Mouse (Mus musculus) adrenal gland, postnatal 10 days (tissue): Measurements from ENCODE around the gene Wrb. TPM values are rescaled to one million over a fixed set of nuclear protein-coding genes. Genes with fewer than 3 reads are reported as not detected.
"Not testable (repeated sequence)": the region's sequence is repeated elsewhere in the genome, so short reads cannot be mapped to it uniquely, and the experiment has no call there.

Source experiments
- DNase-seq: peaks from one replicate; pipeline ENCODE4 v3.0.0; 2021; ENCODE audit warnings: mixed read lengths
- long read RNA-seq, 2 experiments: library from polyadenylated mRNA; stranded (forward); transcript quantifications; one replicate each; pipeline ENCODE4 v2.0.0; 2021
- total RNA-seq, 2 experiments: library from RNA; stranded (reverse); gene quantifications; 2 replicates each; pipeline ENCODE4 v1.2.3; 2021

Wrb gene
- 10 to 100 TPM; 21.6 to 25.6 TPM for total RNA-seq
- long read RNA-seq, experiment 1, transcript Wrb-201 (5 exons, 2,495 nt) = major isoform, 27 of 30 reads
- long read RNA-seq, experiment 1, partial matches to known transcripts = 0 of 30 reads
- long read RNA-seq, experiment 1, other reads (novel, unspliced or antisense) = 3 of 30 reads
- long read RNA-seq, experiment 2, transcript Wrb-201 (5 exons, 2,495 nt) = major isoform, 29 of 31 reads
- long read RNA-seq, experiment 2, partial matches to known transcripts = 0 of 31 reads
- long read RNA-seq, experiment 2, other reads (novel, unspliced or antisense) = 0 of 31 reads

DNA sequence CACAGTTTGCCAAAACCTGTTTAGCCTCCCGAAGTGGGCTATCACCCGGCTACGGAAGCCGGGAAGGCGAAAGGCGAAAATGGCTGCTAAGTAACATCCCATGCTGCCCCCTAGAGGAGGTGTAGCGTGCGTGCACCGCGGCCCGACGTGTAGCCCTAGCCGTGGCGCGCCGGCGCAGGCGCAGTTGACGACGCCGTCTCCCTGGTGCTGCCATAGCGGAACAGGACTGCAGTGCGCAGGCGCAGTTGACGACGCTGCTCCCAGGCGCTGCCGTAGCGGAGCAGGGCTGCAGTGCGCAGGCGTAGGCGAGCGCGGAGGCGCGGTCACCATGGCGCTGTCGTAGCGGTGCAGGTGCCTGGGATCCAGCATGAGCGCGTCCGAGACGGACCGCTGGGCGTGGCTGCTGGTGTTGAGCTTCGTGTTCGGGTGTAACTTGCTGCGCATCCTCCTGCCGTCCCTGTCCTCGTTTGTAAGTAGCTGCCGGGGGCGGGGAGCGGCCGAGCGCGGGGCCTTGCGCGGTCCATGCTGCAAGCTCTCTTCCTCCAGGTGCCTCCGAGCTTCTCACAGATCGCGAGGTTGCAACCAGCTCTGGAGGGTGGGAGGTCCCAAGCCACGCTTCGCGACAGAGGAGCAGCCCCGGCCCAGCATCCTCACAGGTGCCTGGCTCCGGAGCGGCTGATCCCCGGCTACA, at the start of gene Wrb:
Gene Wrb, plus strand, starts transcription at position 298 of the 691 bp plus-strand sequence.
- peak; percentile 100 for DNase-seq

DNA sequence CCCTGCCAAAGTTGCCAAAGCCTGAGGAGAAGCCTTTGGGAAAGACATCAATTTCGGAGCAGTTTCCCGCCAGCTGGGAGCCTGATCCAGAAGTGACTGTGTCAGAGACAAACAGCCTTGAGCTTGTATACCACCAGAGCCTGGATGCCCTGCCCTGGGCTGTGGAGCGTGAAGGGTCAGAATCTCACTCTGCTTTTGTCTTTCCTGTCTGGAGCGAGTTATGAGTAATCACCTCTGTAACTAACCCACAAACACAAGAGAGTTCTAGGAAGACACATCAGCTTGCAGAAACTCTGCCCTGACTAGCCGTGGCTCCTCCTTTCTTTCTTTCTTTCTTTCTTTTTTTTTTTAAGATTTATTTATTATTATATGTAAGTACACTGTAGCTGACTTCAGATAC, 49.2 kb upstream of the Wrb start:
- DNase-seq = no peak

DNA sequence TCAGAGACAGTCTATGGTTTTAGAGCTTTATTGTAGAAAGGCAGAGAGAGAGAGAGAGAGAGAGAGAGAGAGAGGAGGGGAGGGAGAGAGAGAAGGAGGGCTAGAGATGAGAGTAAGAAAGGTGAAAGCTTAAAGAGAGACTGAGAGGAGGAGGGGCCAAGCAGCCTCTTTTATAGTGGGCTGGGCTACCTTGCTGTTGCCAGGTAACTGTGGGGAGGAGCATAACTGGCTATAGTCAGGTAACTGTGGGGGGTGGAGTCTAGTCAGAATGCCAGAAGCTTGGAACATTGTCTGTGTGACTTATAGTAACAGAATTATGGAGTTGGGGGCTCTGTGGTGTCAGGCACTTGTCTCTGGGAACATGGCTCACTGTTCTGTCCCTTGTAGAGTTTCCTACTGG, 47.4 kb upstream of the Wrb start:
- not testable (repeated sequence) for DNase-seq

DNA sequence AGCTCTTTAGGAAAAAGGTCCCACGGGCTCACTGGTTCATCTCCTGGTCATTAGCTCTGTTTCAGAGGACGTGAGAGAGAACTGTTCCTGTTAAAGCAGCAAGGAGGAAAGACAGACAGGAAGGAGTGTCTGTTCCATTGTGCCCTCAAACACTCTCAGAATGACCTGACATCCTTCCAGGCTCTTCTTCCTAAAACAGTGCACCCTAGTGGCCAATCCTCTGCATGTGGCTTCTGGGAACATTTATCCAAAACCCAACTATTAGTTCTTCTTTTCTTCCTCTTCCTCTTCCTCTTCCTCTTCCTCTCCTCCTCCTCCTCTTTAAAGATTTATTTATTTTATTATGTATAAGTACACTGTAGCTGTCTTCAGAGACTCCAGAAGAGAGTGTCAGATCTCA, 42.2 kb upstream of the Wrb start:
- peak; percentile 36 for DNase-seq

DNA sequence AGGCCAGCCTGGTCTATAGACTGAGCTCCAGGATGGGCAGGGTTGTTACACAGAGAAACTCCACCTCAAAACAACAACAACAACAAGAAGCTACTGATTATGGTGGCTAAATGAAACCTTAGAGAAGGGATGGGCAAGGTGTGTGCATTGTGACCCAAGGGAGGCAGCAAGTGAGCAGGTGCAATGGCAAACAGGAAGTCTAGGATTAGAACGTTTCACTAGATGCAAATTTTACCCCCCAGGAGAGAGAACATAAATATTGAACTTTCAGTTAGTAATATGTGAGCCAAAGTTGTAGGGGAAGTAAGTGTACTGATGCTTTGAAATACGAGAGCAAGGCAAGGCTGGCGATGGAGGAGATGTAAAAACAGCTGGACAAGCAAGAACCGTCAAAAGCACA, 35.5 kb upstream of the Wrb start:
- DNase-seq = no peak

DNA sequence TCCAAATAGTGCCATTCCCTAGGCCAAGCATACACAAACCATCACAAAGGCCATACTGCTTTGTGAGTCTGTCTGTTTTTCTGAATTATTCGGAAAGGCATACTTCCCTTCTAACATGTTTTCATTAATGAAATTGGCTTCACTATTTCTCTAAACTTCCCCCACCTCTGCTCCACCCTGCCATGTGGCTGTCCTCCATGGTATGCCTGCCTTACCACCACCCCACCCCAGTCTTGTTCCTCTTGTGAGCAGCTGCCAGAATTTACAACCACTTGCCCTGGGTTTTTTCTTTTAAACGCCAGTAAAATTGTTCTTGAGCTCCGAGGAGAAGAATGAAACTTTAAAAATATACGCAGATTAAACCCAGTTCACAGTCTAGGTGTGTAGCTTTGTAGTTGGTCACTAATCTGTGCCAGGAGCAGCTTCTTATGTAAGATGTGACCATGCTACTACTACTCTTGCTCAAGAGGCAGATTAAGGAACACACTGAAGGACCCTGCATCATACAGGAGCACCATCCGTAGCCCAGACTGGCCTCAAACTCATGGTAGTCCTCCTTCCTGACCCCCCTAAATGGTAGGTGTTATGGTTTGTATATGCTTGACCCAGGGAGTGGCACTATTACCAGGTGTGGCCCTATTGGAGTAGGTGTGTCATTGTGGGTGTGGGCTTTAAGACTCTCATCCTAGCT, 34.4 kb upstream of the Wrb start:
- no peak for DNase-seq

DNA sequence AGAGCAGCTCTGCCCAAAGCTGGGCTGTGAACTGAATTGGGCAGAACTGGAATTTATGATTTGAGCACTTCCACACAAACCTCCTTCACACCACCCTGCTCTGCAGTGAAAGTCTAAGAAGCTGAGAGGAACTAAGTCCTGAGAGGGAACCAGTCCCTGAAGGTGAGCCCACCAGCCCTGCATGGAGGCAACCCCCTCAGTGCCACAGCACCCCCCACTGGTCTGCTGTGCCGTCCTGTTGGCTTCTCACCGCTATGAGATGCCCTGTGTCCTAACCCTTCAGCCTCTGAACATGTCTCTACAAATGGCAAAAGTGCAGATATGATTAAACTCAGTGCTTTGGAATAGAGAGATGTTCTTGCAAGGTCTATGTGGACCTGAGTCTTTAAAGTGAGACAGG, 32.4 kb upstream of the Wrb start:
- no peak for DNase-seq

DNA sequence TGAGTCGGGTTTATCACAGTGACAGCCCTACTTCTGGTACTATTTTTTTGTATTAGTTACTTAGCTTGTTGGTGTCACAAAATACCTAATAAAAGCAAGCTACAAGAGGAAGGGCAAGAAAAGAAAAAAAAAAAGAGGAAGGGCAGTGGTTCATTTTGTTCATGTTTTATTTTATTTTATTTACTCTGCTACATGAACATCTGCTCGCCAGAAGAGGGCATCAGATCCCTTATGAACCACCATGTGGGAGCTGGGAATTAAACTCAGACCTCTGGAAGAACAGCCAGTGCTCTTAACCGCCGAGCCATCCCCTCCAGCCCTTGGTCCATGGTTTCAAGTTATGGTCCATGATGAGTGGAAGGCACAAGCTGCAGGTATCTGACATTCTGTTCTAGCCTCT, 30.5 kb upstream of the Wrb start:
- no peak for DNase-seq

DNA sequence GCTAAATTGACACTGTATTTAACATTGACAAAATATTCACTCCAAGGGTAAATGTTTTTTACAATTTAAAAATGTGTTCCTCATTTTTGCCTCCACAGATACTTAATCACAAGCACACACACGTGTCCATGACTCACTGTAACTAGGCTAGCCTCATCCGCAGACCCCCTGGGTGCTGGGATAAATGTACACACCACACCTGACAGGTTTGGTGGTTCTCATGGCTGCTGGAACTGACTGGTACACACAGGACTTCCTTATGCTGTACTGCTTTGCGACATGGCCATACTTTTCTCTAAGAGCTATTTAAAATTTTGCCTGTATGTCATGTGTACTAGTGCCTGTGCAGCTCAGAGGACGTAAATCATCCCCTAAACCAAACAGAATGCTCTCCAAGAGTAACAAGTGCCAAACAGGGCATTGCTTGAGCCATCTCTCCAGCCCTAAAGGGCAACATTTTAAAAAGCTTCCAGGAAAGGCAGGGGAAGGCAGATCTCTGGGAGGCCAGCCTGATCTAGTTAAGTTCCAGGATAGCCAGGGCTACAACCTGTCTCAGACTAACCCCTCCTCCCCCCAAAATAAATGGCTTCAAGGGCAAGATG, 25.1 kb upstream of the Wrb start:
- DNase-seq = no peak

DNA sequence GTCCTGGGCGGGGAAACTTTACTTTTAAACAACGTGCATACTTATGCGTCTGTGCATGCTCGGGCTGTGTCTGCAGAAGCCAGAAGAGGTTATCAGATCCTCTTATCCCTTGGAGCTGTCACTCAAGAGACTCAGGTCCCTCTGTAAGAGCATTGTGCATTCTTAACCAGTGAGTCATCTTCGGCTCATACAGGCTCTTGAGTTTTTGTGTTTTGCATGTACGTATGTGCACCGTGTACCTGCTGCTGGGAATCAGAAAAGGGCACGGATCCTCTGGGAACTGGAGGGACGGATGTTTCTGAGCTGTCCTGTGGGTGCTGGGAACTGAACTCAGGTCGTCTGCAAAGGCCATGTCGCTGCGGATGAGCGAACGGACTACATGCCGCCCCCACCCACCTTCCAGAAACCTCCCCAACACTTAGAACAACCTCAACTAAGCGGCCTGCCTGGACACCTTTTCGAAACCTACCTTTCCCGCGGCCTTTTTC, 18.5 kb upstream of the Wrb start:
- DNase-seq = no peak

DNA sequence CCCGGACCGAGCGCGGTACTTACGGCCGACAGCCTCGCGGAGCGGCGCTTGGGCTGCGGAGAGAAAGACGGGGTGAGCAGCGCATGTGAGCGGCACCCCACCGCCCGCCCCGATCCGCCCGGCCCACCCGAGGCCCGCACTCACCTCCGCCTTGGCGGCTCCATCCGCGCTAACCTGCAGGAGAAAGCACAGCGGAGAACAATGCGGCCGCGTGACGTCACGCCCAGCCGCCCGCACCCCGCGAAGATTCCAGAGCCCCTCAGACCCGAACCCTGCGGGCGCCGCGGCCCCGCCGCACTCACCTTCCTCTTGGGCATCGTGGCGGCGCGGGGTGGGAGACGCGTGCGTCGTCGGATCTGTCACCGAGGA, 17.9 kb upstream of the Wrb start:
- DNase-seq = no peak

DNA sequence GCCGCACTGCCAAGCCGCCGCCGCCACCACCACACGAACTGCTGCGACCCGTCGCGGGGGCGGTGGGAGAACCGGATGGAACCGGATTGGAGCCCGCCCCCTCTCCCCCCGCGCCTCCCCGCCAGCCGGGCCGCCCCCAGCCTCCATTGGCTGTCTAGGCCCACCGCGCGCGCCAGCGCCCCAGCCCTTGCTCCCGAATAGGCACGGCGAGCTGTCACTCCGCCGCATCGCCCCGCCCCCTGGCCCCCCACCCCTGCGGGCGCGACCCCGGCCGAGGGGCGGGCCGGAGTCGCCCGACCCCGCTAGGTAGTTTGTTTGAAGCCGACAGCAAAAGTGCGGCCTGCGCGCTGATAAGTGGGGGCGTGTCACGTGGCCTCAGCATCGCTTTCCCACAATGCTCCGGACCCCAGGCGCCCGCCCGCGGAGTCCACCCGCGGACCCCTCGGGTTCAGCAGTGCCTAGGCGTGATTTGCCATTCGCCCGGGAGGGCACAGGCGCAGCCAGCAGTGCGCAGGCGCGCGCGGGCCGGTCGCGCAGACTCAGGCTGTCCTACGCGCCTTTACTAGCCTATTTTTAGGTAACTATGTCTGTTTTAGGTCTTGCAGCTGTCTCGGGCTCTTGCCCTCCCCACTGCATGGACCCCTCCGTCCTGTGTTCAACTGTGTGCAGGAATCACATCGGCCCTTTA, 17.4 kb upstream of the Wrb start, which contains the start of gene Hmgn1:
Gene Hmgn1, minus strand, starts transcription at position 73 of the 688 bp plus-strand sequence.
- peak; percentile 98 for DNase-seq

DNA sequence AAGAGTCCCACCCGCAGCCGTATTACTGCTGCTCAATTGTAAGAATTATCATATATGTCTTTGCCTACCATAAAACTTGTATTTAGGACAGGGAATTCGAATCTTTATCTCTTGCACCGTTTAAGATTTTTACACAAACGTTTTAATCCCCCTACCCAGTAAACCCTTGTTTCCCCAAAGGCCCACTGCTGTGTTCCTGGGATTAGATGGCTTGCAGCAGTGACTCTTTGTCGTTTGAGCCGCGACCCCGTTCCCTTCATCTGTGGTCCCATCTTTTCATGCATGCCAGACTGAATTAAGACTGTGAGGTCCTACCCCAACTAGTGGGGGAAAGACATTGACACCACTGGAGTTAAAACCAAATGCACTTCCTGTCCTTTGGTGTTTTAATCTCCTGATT, 16.7 kb upstream of the Wrb start:
- no peak for DNase-seq

DNA sequence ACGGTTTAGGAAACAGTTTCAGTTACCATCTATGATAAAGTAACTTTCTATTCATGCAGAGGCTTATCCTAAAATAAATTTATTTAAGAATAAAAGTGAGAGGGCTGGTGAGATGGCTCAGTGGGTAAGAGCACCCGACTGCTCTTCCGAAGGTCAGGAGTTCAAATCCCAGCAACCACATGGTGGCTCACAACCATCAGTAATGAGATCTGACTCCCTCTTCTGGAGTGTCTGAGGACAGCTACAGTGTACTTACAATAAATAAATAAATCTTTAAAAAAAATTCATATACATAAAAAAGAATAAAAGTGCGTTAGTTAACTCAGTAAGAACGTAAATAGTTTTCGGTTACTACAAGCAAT, 478 bp upstream of the Wrb start:
- not testable (repeated sequence) for DNase-seq

DNA sequence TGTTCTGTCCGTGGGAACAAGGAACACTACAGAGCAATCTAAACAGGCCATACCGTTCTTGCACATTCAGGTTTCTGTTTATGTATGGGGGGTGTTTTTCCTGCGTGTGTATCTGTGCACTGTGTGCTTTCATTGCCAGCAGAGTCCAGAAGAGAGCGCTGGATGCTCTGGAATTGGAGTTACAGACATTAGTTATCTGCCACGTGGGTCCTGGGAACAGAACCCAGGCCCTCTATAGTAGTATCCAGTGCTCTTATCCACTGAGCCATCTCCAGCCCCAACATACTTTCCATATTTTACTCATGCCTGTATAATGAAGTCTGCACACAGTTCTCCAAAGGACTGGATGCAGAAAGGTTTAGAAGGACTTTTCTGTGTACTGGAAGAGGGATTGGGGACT, 607 bp downstream of the Wrb start:
- no peak for DNase-seq

DNA sequence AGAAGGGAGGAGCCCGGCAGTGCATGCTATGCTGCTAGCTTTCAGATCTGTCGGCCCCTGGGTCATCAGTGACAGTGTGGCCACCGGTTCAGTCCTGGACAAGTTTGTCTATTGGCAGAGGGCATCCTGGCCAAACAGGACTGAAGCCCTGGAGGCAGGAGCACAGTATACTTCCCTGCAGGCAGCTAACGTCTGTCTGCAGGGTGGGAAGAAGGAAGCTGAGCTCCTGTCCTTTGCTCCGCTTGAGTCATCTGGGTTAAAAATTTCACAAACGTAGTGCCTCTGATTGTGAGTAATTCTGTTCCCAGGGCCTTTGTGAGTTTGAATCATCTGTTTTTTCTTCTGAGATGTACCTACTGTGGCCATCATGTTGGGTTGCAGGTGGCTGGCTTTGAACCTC, 3.6 kb downstream of the Wrb start:
- no peak for DNase-seq

DNA sequence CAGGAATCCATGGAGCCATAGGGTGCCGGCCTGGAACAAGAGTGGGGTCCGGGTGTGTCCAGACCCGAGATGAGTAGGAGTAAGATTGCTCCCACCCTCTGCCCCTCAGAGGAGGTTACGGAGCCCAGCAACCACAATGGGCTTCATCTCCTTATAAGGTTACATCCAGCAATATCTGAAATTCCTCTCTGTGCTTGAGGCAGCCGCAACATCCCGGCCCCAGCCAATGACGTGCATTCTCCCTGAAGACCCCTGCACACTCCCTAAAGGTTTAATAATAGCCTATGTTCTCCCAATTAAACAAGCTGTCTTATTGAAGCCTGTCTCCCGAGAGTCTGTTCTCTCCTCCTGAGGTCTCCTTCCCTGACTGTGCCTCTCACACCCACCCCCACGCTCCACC, 4.1 kb downstream of the Wrb start:
- no peak for DNase-seq

DNA sequence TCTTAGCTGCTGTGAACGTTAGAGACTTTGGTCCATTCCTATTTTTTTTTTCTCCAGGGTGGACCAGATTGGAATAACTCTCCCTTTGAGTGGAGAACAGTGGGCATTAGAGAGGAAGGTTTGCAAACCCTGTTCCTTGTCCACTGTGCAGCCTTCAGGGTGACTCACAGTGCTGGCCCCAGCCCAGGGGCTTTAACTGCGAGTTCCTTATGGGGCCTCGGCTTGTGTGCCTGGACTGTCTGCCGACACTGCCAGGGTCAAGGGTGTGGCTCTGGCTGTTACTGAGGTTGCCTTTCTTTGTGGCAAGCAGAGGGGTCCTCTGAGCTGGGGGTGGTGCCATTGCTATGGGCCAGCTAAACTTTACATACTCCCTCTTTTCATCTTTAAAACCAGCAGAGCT, 5.8 kb downstream of the Wrb start:
- DNase-seq = peak; percentile 86

DNA sequence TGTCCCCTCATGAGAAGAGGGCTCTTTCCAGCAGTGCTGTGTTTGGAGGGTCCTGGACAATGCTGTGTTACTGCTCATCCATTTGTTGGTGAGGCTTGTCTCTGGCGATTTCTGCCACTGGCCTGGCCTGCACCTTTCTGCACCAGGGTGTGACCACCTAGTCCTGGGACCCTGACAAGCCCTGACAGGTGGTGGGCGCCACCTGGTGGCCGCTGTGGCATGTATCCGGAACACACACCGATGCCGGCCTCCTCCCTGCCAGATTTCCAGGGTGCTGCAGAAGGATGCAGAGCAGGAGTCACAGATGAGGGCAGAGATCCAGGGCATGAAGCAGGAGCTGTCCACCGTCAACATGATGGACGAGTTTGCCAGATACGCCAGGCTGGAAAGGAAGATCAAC, 6.3 kb downstream of the Wrb start:
- peak; percentile 87 for DNase-seq

DNA sequence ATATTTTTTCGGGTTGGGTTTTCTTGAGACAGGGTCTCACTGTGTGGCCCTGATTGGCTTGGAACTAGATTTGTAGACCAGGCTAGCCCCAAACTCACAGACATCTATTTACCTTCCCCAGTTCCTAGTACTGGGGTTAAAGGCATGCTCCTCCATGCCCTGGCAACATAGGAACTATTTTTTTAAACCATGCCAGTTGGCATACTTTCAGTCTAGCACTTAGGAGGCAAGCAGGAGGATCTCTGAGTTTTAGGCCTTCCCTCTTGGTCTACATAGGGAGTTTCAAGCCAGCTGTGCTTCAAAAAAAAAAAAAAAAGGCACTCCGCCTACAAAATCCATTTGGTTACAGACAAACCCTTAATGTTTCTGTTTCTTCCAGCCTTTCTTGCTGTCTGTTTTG, 9.3 kb downstream of the Wrb start:
- no peak for DNase-seq

DNA sequence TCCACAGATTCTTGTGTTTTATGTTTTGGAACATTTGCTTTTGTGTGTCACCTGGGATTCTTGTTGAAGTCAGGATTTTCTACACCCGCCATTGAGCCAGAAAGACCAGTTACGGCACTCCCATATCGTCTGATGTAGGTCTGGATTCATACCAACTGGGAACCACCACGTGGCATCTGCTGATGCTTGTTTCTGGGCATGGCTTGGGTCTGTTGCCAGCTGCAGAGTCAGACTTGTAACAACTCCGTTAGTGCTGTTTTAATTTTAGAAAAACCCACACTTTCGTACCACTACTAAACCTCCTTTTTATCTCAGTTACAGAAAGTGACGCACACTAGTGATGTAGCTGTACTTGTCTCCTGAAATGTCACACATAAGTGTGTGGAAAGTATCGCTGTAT, 10.8 kb downstream of the Wrb start:
- no peak for DNase-seq

DNA sequence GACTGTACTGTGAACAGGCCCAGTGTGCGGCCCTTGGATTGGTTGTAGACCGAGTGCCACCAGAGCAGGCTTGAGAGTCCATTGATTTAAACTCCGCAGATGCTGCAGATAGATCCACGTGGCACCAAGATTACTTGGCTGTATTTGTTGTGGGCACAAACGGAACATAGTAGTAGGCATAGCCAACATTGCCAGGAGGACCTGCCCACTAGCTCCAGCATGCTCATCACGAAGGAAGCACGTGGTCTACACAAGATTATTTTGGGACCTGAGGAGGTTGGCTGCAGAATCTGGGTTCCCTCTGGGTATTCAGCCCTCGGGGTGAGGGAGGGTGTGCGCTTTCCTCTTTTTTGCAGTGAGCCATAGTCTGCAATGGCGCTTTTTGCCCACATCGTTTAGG, 12.0 kb downstream of the Wrb start:
- DNase-seq = no peak
